Mouse (Mus musculus) liver, embryonic 11.5 days (tissue): Measurements from ENCODE around the gene Atp2b1. TPM values are rescaled to one million over a fixed set of nuclear protein-coding genes. Genes with fewer than 3 reads are reported as not detected.

ENCODE experiments used
- ATAC-seq: fragments of 200-750 bp; cut with Nextera tagmentation; replicated peaks from 2 replicates; pipeline ENCODE4 v1.8.0; 2017; ENCODE audit warnings: moderate number of reproducible peaks, mild to moderate bottlenecking, moderate TSS enrichment, moderate library complexity; ENCODE audit not compliant: low FRiP score
- DNase-seq: peaks from one replicate; pipeline ENCODE4 v3.0.0-alpha.2; 2017; ENCODE audit warnings: low spot score
- H3K27ac ChIP-seq: fragments of 300-500 bp; sonication (generic); 2 replicates; pipeline ENCODE4 v1.5.1; 2014; ENCODE audit warnings: mild to moderate bottlenecking, low read depth, low read length, control low read depth
- H3K27me3 ChIP-seq: fragments of 300-500 bp; sonication (generic); replicated peaks from 2 replicates; pipeline ENCODE4 v1.6.1; 2014; ENCODE audit warnings: low read length, mixed read lengths; ENCODE audit not compliant: control insufficient read depth, insufficient read depth
- H3K36me3 ChIP-seq: fragments of 300-500 bp; sonication (generic); 2 replicates; pipeline ENCODE4 v1.6.1; 2014; ENCODE audit warnings: mild to moderate bottlenecking, low read length, moderate library complexity, mixed read lengths; ENCODE audit not compliant: control insufficient read depth, insufficient read depth
- H3K4me1 ChIP-seq: fragments of 300-500 bp; sonication (generic); replicated peaks from 2 replicates; pipeline ENCODE4 v1.6.1; 2014; ENCODE audit warnings: low read length, mixed read lengths; ENCODE audit not compliant: control insufficient read depth, insufficient read depth
- H3K4me2 ChIP-seq: fragments of 300-500 bp; sonication (generic); 2 replicates; pipeline ENCODE4 v1.6.1; 2014; ENCODE audit warnings: mild to moderate bottlenecking, control low read depth, moderate library complexity
- H3K4me3 ChIP-seq: fragments of 300-500 bp; sonication (generic); 2 replicates; pipeline ENCODE4 v1.5.1; 2014; ENCODE audit warnings: low read depth, low read length, control low read depth
- H3K9ac ChIP-seq: fragments of 300-500 bp; sonication (generic); 2 replicates; pipeline ENCODE4 v1.6.1; 2014; ENCODE audit warnings: low read depth, low read length, control low read depth
- H3K9me3 ChIP-seq: fragments of 300-500 bp; sonication (generic); 2 replicates; pipeline ENCODE4 v1.6.1; 2016; ENCODE audit warnings: low read length, inconsistent platforms, mixed read lengths; ENCODE audit not compliant: control insufficient read depth
- WGBS: fragments of 180-500 bp; shearing (Covaris S2); extraction: QIAGEN DNeasy Blood & Tissue Kit; methylation state at CpG from one replicate; pipeline ENCODE4 v1.1.7; 2014; 5-methylcytosine and 5-hydroxymethylcytosine counted together
- polyA plus RNA-seq: library from polyadenylated mRNA; unstranded; fragments of >200 nt; fragmentation: Nextera tagmentation; extraction: Ambion mirVana; gene quantifications from 2 replicates; pipeline ENCODE4 v1.2.1, GENCODE M21; 2014

Atp2b1 gene
- polyA plus RNA-seq, 1 experiment from 2014 or later = 71.9 TPM

- no peaks in the 10 kb centered on the region for H3K9me3 ChIP-seq
- WGBS = 89% methylated on average over 5 of the region's 5 CpGs
- no peak for DNase-seq
- H3K4me3 ChIP-seq = no peak overlapping the region
- no peak overlapping the region for H3K9ac ChIP-seq
- no peaks in the 10 kb centered on the region for H3K36me3 ChIP-seq
- H3K27ac ChIP-seq = no peak overlapping the region
- H3K27me3 ChIP-seq = no peaks in the 10 kb centered on the region
- H3K4me2 ChIP-seq = no peak overlapping the region
- ATAC-seq = no peak
- H3K4me1 ChIP-seq = no peaks in the 10 kb centered on the region
Observed at GRCm38 (mm10) chr10:99040171-99040570, 126.0 kb downstream of the Atp2b1 start.

- no peaks in the 10 kb centered on the region for H3K27me3 ChIP-seq
- H3K36me3 ChIP-seq = no peaks in the 10 kb centered on the region
- no peak overlapping the region for H3K9ac ChIP-seq
- no peak overlapping the region for H3K4me3 ChIP-seq
- DNase-seq (no peak), ATAC-seq (no peak)
- H3K9me3 ChIP-seq = no peaks in the 10 kb centered on the region
- no peak overlapping the region for H3K27ac ChIP-seq
- no peaks in the 10 kb centered on the region for H3K4me1 ChIP-seq
- 58% methylated on average over 5 of the region's 5 CpGs for WGBS
- H3K4me2 ChIP-seq = no peak overlapping the region
Observed at GRCm38 (mm10) chr10:99046756-99047550, 132.7 kb downstream of the Atp2b1 start.

GRCm38 (mm10) chr10:99047551-99047940 lies 133.3 kb downstream of the Atp2b1 start:
- ATAC-seq (no peak), DNase-seq (no peak)
- Histone ChIP-seq H3K36me3 (no peaks in the 10 kb centered on the region), H3K9me3 (no peaks in the 10 kb centered on the region), H3K9ac (no peak overlapping the region), H3K4me1 (no peaks in the 10 kb centered on the region), H3K27me3 (no peaks in the 10 kb centered on the region), H3K4me2 (no peak overlapping the region), H3K4me3 (no peak overlapping the region), H3K27ac (no peak overlapping the region)
- 76% methylated on average over 4 of the region's 4 CpGs for WGBS

GRCm38 (mm10) chr10:99050093-99050492 lies 135.9 kb downstream of the Atp2b1 start:
- 82% methylated on average over 7 of the region's 7 CpGs for WGBS

GRCm38 (mm10) chr10:99053111-99053510 lies 138.9 kb downstream of the Atp2b1 start:
- no peaks in the 10 kb centered on the region for H3K36me3 ChIP-seq
- ATAC-seq (no peak), DNase-seq (no peak)
- no peak overlapping the region for H3K27ac ChIP-seq
- no peaks in the 10 kb centered on the region for H3K9me3 ChIP-seq
- H3K4me3 ChIP-seq = no peak overlapping the region
- no peak overlapping the region for H3K4me2 ChIP-seq
- no peak overlapping the region for H3K9ac ChIP-seq
- H3K27me3 ChIP-seq = no peaks in the 10 kb centered on the region
- no peaks in the 10 kb centered on the region for H3K4me1 ChIP-seq

More at GRCm38 (mm10) chr10:99050093-99050492, 135.9 kb downstream of the Atp2b1 start:
- ATAC-seq (no peak), DNase-seq (no peak)
- Histone ChIP-seq H3K27ac (no peak overlapping the region), H3K4me2 (no peak overlapping the region), H3K9ac (no peak overlapping the region), H3K9me3 (no peaks in the 10 kb centered on the region), H3K36me3 (no peaks in the 10 kb centered on the region), H3K4me1 (no peaks in the 10 kb centered on the region), H3K27me3 (no peaks in the 10 kb centered on the region), H3K4me3 (no peak overlapping the region)

- Histone ChIP-seq H3K27me3 (no peaks in the 10 kb centered on the region), H3K4me3 (no peak overlapping the region), H3K36me3 (no peaks in the 10 kb centered on the region), H3K4me1 (no peaks in the 10 kb centered on the region), H3K4me2 (no peak overlapping the region), H3K9me3 (no peaks in the 10 kb centered on the region), H3K27ac (no peak overlapping the region), H3K9ac (no peak overlapping the region)
- DNase-seq (no peak), ATAC-seq (no peak)
- WGBS = 83% methylated on average over 7 of the region's 7 CpGs
Observed at GRCm38 (mm10) chr10:99060588-99060987, 146.4 kb downstream of the Atp2b1 start.

- 86% methylated on average over 10 of the region's 10 CpGs for WGBS
- Histone ChIP-seq H3K9ac (no peak overlapping the region), H3K4me3 (no peak overlapping the region), H3K27ac (no peak overlapping the region), H3K27me3 (no peaks in the 10 kb centered on the region), H3K4me2 (no peak overlapping the region), H3K36me3 (no peaks in the 10 kb centered on the region), H3K9me3 (no peaks in the 10 kb centered on the region), H3K4me1 (no peaks in the 10 kb centered on the region)
- no peak for ATAC-seq
- no peak for DNase-seq
Observed at GRCm38 (mm10) chr10:99061418-99061817, 147.2 kb downstream of the Atp2b1 start.

- no peak overlapping the region for H3K9ac ChIP-seq
- no peak overlapping the region for H3K4me2 ChIP-seq
- ATAC-seq (no peak), DNase-seq (no peak)
- H3K4me3 ChIP-seq = no peak overlapping the region
- no peaks in the 10 kb centered on the region for H3K4me1 ChIP-seq
- no peaks in the 10 kb centered on the region for H3K36me3 ChIP-seq
- H3K27ac ChIP-seq = no peak overlapping the region
- no peaks in the 10 kb centered on the region for H3K9me3 ChIP-seq
- WGBS = 74% methylated on average over 5 of the region's 5 CpGs
- H3K27me3 ChIP-seq = no peaks in the 10 kb centered on the region
Observed at GRCm38 (mm10) chr10:99062546-99062945, 148.3 kb downstream of the Atp2b1 start.
